Mouse (Mus musculus) myocyte (in vitro differentiated cells): ENCODE measurements at regions not wholly inside any gene's neighbourhood (a gene's known extent, or its start where the extent isn't known, plus 50 kb on each side); places are given as distances from the start of the nearest gene placed in this dataset.

Source experiments
- MYOD1 ChIP-seq, 3 experiments: IDR thresholded peaks; one replicate each; pipeline ENCODE4 v1.6.1; 2011; ENCODE audit warnings: control low read depth in 2 of 3, low read depth in 2 of 3, mild to moderate bottlenecking in 2 of 3, moderate library complexity in 1 of 3; ENCODE audit not compliant: insufficient read length in 2 of 3, control insufficient read depth in 1 of 3
- MYOG ChIP-seq, 3 experiments: IDR thresholded peaks; one replicate each; pipeline ENCODE4 v1.6.1; 2011; ENCODE audit warnings: control low read depth in 2 of 3, low read depth in 2 of 3, mild to moderate bottlenecking in 2 of 3; ENCODE audit not compliant: insufficient read length in 2 of 3, control insufficient read depth in 1 of 3, insufficient read depth in 1 of 3

- no peak for TF ChIP-seq MYOG (IDR thresholded peaks at IDR 0.05; ENCODE audit: control insufficient read depth in 1 of 3, insufficient read depth in 1 of 3, insufficient read length in 2 of 3, low read depth in 2 of 3)
- TF ChIP-seq MYOD1 (IDR thresholded peaks at IDR 0.05; ENCODE audit: control insufficient read depth in 1 of 3, insufficient read length in 2 of 3, low read depth in 2 of 3): peak in 1 of 3 experiments; percentile 1
These were observed 114.9 kb upstream of the Robo2 start for GRCm38 (mm10) chr16:74526521-74526920.
